Mouse (Mus musculus): ENCODE results near the gene Dnajc12. TPM values are rescaled to one million over a fixed set of nuclear protein-coding genes. Genes with fewer than 3 reads are reported as not detected.

Gene Dnajc12
- polyA plus RNA-seq, 1 experiment from 2014 or later: 9.2 TPM

- Histone ChIP-seq H3K27ac (ENCODE audit: low read depth, low read length) (peak overlapping the region; percentile 92), H3K4me3 (ENCODE audit: low read depth, low read length) (peak overlapping the region; percentile 49), H3K4me2 (peak overlapping the region; percentile 55), H3K9ac (ENCODE audit: low read depth, low read length) (peak overlapping the region; percentile 62), H3K4me1 (ENCODE audit: control insufficient read depth, insufficient read depth, low read length) (peaks cover 15% of the 10 kb centered on the region; the same call in 1 of the 2 replicates), H3K9me3 (replicated peaks; ENCODE audit: control insufficient read depth, low read length) (no peaks in the 10 kb centered on the region), H3K36me3 (ENCODE audit: control insufficient read depth, insufficient read depth, low read length) (no peaks in the 10 kb centered on the region), H3K27me3 (ENCODE audit: control insufficient read depth, insufficient read depth, low read length) (no peaks in the 10 kb centered on the region)
- peak; percentile 83 for ATAC-seq (replicated peaks; ENCODE audit: insufficient number of reproducible peaks, low FRiP score, low TSS enrichment)
- 19% methylated on average over 17 of the region's 17 CpGs for WGBS (ENCODE audit: insufficient replicate concordance)
These were observed 75.3 kb downstream of the Dnajc12 start for GRCm38 (mm10) chr10:63457292-63458128.

Other genes starting within 250 kb of the Dnajc12 start
- 3.3 and 3.8 TPM in 2 replicates for gene Mypn, start 178.5 kb upstream of the Dnajc12 start, polyA plus RNA-seq (2014; fragmentation: Nextera tagmentation; extraction: Ambion mirVana)
- gene Herc4, start 138.6 kb upstream of the Dnajc12 start, polyA plus RNA-seq (2014; fragmentation: Nextera tagmentation; extraction: Ambion mirVana): 32.8 and 38.8 TPM in 2 replicates
- 5.6 and 6.0 TPM in 2 replicates for gene Sirt1, start 739 bp upstream of the Dnajc12 start, polyA plus RNA-seq (2014; fragmentation: Nextera tagmentation; extraction: Ambion mirVana)
- gene Gm7075, start 39.3 kb downstream of the Dnajc12 start, polyA plus RNA-seq (2014; fragmentation: Nextera tagmentation; extraction: Ambion mirVana): not detected in 2 replicates
- 17.5 and 19.0 TPM in 2 replicates for gene Ctnna3, start 47.7 kb downstream of the Dnajc12 start, polyA plus RNA-seq (2014; fragmentation: Nextera tagmentation; extraction: Ambion mirVana)

All from heart, embryonic 11.5 days (tissue).